Mouse (Mus musculus): ENCODE measurements around the gene Klk9.

GRCm38 (mm10) chr7:43797844-43798462, 6.3 kb downstream of the Klk9 start:
- TF ChIP-seq CTCF (IDR thresholded peaks at IDR 0.05; ENCODE audit: low read depth): no peak
- TF ChIP-seq EP300 (optimal IDR thresholded peaks at IDR 0.05): no peak
